Mouse (Mus musculus) testis, adult 2 months (tissue): Measurements from ENCODE around the gene Got1.

Experiments used
- CTCF ChIP-seq: fragments of 200-500 bp; IDR thresholded peaks from 2 replicates; pipeline ENCODE4 v1.5.1; 2012; ENCODE audit warnings: low read depth, mild to moderate bottlenecking, inconsistent platforms, low read length, moderate library complexity; ENCODE audit not compliant: control insufficient read depth, insufficient read depth, insufficient replicate concordance
- POLR2A ChIP-seq: fragments of 200-500 bp; IDR thresholded peaks from 2 replicates; pipeline ENCODE4 v1.6.1; 2012; ENCODE audit warnings: low read depth, mild to moderate bottlenecking, inconsistent platforms, low read length, moderate library complexity; ENCODE audit not compliant: control insufficient read depth

DNA sequence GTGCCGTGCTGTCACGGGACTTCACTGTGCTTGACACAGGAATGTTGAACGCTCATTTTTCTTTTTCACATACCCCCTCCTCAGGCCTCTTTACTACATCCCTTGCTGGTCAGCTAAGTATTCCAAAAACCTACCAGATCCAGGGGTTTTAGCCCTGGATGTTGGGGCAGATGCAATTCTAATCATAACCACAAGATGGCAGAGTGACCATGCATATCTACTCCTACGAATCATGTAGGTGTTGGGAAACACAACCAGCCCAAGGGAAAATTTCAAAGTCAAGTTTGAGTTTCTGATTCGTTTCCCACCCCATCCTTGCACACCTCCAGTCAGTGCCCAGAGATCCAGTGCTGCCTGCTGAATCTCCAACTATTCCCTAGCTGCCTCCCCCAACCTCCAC is 28.6 kb downstream of the Got1 start:
- TF ChIP-seq CTCF (no peak; the same call in 1 of the 2 replicates), POLR2A (no peak)
